Mouse (Mus musculus) brown adipose tissue, adult 24 weeks (tissue): ENCODE results near the gene Zfp429. TPM values are rescaled to one million over a fixed set of nuclear protein-coding genes. Genes with fewer than 3 reads are reported as not detected.

Experiments
- H3K27ac ChIP-seq: fragments of 200-500 bp; replicated peaks from 2 replicates; pipeline ENCODE4 v1.5.1; 2012; ENCODE audit warnings: low read depth, mild to moderate bottlenecking, low read length
- H3K4me1 ChIP-seq: fragments of 200-500 bp; 2 replicates; pipeline ENCODE4 v1.6.1; 2012; ENCODE audit warnings: low read length, mixed read lengths; ENCODE audit not compliant: control insufficient read depth, insufficient read depth, insufficient read length
- H3K4me3 ChIP-seq: fragments of 200-500 bp; 2 replicates; pipeline ENCODE4 v1.5.1; 2012; ENCODE audit warnings: low read depth, mild to moderate bottlenecking, low read length, moderate library complexity; ENCODE audit not compliant: insufficient read depth
- polyA plus RNA-seq: library from polyadenylated mRNA; stranded (reverse); fragments of >200 nt; gene quantifications from 2 replicates; pipeline ENCODE4 v1.2.4, GENCODE M21; 2012; ENCODE audit not compliant: missing spikeins, insufficient read depth, insufficient read length

Zfp429 gene
- polyA plus RNA-seq, 1 experiment = 2.1 TPM

GRCm38 (mm10) chr13:67343422-67343821 is 56.2 kb downstream of the Zfp429 start:
- Histone ChIP-seq H3K4me3 (no peak overlapping the region), H3K4me1 (no peaks in the 10 kb centered on the region), H3K27ac (no peak overlapping the region)

Other genes starting within 250 kb of the Zfp429 start
- gene Rsl1, start 226.6 kb downstream of the Zfp429 start, polyA plus RNA-seq = 1.2 and 2.4 TPM in 2 replicates
- gene Zfp455, start 205.3 kb downstream of the Zfp429 start, polyA plus RNA-seq = 0.54 and 0.59 TPM in 2 replicates
- 0.58 and 1.7 TPM in 2 replicates for gene Zfp458, start 121.4 kb downstream of the Zfp429 start, polyA plus RNA-seq
- gene Zfp457, start 93.3 kb downstream of the Zfp429 start, polyA plus RNA-seq = not detected in 2 replicates
- 1.8 and 4.7 TPM in 2 replicates for gene Zfp595, start 67.2 kb downstream of the Zfp429 start, polyA plus RNA-seq
- not detected in 2 replicates for gene Gm28044, start 39.3 kb downstream of the Zfp429 start, polyA plus RNA-seq
- 1.1 and 1.3 TPM in 2 replicates for gene Zfp953, start 39.2 kb downstream of the Zfp429 start, polyA plus RNA-seq
- gene Gm28041, start 24.1 kb downstream of the Zfp429 start, polyA plus RNA-seq = 3.7 TPM in 1 of 2 replicates, not detected in the other
- 0.59 and 1.9 TPM in 2 replicates for gene Zfp456, start 24.0 kb downstream of the Zfp429 start, polyA plus RNA-seq
- 0.52 TPM in 1 of 2 replicates, not detected in the other for gene Zfp459, start 21.6 kb upstream of the Zfp429 start, polyA plus RNA-seq
- 9.5 and 15.8 TPM in 2 replicates for gene Zfp874a, start 51.8 kb upstream of the Zfp429 start, polyA plus RNA-seq
- gene Zfp874b, start 84.4 kb upstream of the Zfp429 start, polyA plus RNA-seq = 6.2 and 10.3 TPM in 2 replicates
- gene Zfp58, start 100.7 kb upstream of the Zfp429 start, polyA plus RNA-seq = 3.1 and 4.8 TPM in 2 replicates
- gene Gm26965, start 126.3 kb upstream of the Zfp429 start, polyA plus RNA-seq = not detected in 2 replicates
- 50.5 and 55.8 TPM in 2 replicates for gene Zfp87, start 126.4 kb upstream of the Zfp429 start, polyA plus RNA-seq
- gene Zfp748, start 154.0 kb upstream of the Zfp429 start, polyA plus RNA-seq = 2.1 and 5.4 TPM in 2 replicates
- 4.0 and 5.3 TPM in 2 replicates for gene Zfp729b, start 209.9 kb upstream of the Zfp429 start, polyA plus RNA-seq
- 1.7 TPM in 1 of 2 replicates, not detected in the other for gene Gm49345, start 237.9 kb upstream of the Zfp429 start, polyA plus RNA-seq
- 2.0 and 3.9 TPM in 2 replicates for gene Zfp729a, start 238.0 kb upstream of the Zfp429 start, polyA plus RNA-seq